Mouse (Mus musculus): Measurements from ENCODE around the gene S100a16. TPM values are rescaled to one million over a fixed set of nuclear protein-coding genes. Genes with fewer than 3 reads are reported as not detected.

S100a16 gene
- 10 to 100 TPM; 63.5 to 70.4 TPM for total RNA-seq (2021)
- polyA plus RNA-seq (2012; rRNA removed): 84.6 and 86.1 TPM in 2 replicates
- long read RNA-seq, transcript S100a16-201 (3 exons, 1,123 nt): minor isoform, 10 of 40 reads
- long read RNA-seq, transcript S100a16-202 (3 exons, 1,127 nt): major isoform, 22 of 40 reads
- long read RNA-seq, partial matches to known transcripts: 0 of 40 reads
- long read RNA-seq, other reads (novel, unspliced or antisense): 5 of 40 reads

DNA sequence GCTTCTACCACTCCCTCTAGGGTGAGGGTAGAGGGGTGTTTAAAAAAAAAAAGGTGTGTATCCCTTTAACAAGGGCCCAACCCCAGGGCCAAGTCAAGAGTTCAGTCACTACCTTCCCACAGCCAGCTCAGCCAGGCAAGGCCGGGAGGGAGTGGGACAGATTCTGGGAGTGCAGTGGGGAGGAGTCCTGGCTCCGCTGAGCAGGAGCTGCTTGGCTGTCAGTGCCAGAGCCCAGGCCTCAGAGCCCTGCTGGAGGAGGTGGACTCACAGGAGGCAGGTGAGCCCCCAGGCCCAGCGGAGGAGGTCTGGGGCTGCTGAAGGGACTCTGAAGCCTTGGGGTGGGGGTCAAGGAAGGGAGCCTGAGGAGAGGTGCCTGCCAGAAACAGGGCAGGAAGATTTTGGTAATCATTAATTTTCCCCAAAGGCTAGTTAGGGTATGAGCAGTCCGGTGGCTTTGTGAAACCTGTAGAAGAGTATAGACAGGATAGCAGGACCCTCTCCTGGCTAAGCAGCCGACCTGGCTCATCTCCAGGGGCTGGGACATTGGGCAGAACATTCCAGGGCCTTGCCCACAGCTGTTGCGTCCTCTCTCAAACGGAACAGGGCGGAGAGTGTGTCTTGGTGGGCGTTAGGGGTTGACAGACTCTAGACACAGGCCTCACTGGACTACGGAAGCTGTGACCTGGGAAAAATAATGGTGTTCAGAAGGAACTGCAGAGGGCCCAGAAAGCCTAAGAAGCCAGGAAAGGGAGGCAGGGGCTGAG, at the start of gene S100a16:
Gene S100a16 (plus strand): TSS at position 114 of the 764 bp plus-strand sequence.
- peak; percentile 90 for DNase-seq

- DNase-seq: no peak
These were observed 48.5 kb upstream of the S100a16 start for GRCm38 (mm10) chr3:90488576-90488975.

- peak; percentile 96 for DNase-seq
These were observed 46.3 kb upstream of the S100a16 start, which contains the start of gene Snapin for GRCm38 (mm10) chr3:90490696-90491256. Snapin (minus strand) TSS chr3:90491033.

DNA sequence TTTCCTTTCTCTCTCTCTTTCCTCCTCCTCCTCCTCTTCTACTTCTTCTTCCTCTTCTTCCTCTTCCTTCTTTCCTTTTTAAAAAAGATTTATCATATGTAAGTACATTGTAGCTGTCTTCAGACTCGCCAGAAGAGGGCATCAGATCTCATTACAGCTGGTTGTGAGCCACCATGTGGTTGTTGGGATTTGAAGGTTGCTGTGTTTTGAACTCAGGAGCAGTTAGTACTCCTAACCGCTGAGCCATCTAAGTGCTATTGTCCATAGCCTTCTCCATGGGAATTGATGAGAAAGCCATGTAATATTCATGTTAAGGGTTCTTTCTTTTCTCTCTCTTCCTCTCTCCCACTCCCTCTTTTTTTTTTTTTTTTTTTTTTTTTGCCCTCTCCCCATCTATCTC, 45.7 kb upstream of the S100a16 start:
- peak; percentile 47 for DNase-seq

DNA sequence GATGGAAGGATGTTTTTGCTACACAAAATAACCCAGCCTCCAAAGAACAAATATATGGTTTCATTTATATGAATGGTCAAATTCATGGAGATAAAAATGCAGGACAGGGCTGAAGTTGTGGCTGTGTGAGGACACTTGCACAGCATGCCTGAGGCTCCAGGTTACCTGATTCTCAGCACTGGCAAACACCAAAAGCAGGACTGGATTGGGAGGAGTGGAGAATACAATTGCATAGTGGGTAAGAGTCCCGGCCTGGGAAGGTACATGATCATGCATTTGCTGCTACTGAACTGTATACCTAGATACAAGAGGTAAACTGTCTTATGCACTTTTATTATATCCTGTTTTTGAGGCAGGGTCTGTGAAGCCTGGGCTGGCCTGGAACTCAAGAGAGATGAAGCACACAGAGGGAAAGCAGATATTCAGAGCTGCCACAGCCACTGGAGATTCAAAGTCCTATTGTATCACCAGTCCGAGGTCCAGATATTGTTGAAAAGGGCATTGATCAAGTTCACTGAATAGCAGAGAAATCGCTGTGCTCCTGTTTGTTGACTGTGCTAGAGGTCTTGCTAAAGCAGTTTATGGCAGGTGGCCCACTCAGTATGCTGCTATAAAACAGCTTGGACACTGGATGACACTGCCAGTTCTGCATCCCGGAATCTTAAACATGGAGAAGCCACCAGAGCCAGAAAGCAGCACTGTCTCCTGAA, 43.1 kb upstream of the S100a16 start:
- DNase-seq: no peak

GRCm38 (mm10) chr3:90495850-90496525, 41.1 kb upstream of the S100a16 start:
- no peak for DNase-seq

DNA sequence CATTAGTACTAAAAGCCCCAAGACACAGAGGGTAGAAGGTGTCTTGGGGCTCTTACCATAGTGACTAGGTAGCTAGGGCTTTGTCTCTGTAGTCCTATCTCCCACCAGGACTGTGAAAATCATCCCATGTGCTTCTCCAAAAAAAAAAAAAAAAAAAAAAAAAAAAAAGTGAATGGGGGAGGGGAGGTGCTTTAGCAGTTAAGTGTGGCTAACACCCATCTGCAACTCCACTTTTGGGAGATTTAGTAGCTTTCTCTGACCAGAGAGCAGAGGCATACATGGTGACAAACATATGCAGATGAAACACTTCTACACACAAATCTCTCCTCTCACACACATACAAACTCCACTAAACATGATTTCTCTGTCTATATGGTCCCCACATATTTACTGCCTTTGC, 39.5 kb upstream of the S100a16 start:
- DNase-seq: no peak

DNA sequence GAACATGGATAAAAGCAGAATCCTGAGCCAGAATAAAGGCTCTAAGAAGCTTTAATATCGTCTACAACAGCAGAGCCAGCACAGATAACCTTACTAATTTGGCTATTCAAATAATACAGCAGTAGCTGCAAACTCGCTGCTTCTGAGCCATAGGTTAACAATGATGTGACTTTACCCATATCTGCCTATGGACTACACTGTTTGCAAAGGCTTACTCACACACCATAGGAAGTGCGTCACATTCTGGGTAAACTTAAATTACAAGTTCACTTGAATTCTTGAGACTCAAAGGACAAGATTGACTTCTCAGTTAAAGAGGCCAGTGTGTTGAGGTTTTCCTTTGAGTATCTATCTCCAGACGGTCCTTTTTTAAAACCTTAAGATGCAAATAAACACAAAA, 33.6 kb upstream of the S100a16 start:
- DNase-seq: no peak

- DNase-seq: no peak
These were observed 31.8 kb upstream of the S100a16 start for GRCm38 (mm10) chr3:90505216-90505615.

GRCm38 (mm10) chr3:90506362-90506761, 30.7 kb upstream of the S100a16 start:
- no peak for DNase-seq

- no peak for DNase-seq
These were observed 28.6 kb upstream of the S100a16 start for GRCm38 (mm10) chr3:90508287-90508949.

DNA sequence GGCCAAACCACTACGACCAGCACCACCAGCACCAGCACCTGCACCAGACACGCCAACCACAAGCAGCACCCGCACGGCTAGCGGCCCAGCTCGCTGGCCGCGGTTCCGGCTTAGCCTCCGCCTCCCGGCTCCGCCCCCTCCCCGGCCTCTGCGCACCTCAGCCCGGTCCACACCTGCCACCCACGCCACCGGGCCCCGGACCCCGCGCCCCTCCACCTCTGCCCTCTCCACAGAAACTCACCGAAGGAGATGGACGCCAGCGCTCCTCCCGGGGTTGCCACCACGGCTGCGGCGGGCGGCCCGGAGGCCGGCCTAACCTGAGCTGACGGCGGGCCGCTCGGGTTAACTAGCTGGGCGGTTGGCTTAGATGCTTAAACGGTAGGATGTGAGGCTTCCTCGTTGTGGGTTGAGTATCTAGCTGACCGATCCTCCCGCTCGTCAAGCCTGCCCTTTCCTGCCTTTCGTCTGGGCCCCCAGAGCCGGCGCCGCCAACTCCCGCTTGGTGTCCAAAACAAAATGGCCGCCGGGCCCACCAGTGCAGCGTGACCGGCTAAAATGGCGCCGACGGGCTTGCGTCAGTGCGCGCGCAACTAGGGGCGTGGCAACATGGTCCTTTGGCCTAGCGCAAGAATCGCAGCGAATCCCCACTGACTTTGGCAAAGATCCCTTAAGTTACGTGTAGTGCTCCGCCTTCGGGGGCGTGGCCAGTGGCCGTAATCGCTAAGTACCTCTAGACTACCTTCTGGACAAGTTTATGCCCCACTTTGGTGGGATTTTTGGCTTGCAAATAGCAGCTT, 27.9 kb upstream of the S100a16 start, which contains the start of gene Chtop:
Gene Chtop (minus strand): TSS at position 549 of the 797 bp plus-strand sequence.
- peak; percentile 99 for DNase-seq

GRCm38 (mm10) chr3:90509747-90510123, 27.3 kb upstream of the S100a16 start:
- no peak for DNase-seq

GRCm38 (mm10) chr3:90512276-90512675, 24.8 kb upstream of the S100a16 start:
- no peak for DNase-seq

GRCm38 (mm10) chr3:90512948-90513642, 24.0 kb upstream of the S100a16 start:
- DNase-seq: no peak

DNA sequence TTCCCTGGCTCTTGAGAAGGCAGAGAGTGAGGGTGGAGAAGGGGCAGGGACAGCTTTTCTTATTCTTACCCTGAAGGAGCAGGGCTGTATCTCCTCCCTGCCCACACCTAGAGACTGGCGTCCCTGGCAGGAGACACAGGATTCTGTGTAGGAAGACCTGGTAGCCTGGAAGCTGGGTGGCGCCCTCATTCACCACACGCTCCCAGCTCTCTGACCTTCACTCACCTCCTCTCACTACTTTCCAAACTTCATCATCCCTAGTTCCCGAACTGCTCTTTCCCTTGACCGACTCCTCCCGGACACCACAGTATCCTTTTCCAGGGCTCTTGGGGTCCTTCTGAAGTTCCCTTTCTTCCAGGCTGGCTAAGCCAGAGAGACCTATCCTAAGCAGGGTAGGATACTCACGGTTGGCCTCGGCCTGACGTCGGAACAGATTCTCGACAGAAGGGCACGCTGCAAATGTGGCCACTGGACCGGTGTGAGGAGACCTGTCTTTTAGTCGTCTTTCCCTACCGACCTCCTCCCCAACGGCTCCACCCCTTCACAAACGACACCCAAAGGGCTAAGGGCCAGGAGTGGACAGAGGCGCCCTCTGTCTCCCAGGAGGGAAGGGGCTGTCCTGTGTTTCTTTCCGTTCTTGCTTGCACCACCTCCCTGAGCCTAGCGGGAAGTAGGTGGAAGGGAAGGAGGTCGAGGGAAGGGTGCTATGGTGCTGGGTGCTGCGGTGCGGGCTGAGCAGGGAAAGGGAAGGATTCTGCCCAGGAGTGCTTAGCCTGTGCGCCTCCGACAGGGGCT, 23.1 kb upstream of the S100a16 start, which contains the start of the genes S100a1 and S100a13:
Gene S100a1 (minus strand): TSS at position 597 of the 795 bp plus-strand sequence.
Gene S100a13 (plus strand): TSS at position 640 of the 795 bp plus-strand sequence.
- DNase-seq: peak; percentile 90

GRCm38 (mm10) chr3:90514691-90515090, 22.4 kb upstream of the S100a16 start:
- DNase-seq: peak; percentile 87

GRCm38 (mm10) chr3:90515242-90515641, 21.8 kb upstream of the S100a16 start:
- peak; percentile 61 for DNase-seq

DNA sequence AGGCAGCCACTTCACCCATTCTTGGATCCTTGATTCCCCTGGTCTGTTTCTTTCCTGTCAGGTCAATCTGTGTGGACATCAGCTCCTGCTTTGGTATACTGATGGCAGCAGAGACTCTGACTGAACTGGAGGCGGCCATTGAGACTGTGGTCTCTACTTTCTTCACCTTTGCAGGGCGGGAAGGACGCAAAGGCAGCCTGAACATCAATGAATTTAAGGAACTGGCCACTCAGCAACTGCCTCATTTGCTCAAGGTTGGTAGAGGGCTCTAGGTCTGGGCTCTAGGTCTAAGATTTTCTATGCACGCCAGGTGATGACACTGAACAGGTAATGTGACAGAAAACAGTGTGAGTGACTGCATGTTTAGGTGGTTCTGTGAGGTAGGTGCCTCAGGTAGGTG, 21.3 kb upstream of the S100a16 start:
- no peak for DNase-seq

Measured in adrenal gland, adult 2 months (tissue).